Mouse (Mus musculus): ENCODE data around the gene Olfr324. TPM values are rescaled to one million over a fixed set of nuclear protein-coding genes. Genes with fewer than 3 reads are reported as not detected.

Gene Olfr324
- polyA plus RNA-seq, 1 experiment: not detected

DNA sequence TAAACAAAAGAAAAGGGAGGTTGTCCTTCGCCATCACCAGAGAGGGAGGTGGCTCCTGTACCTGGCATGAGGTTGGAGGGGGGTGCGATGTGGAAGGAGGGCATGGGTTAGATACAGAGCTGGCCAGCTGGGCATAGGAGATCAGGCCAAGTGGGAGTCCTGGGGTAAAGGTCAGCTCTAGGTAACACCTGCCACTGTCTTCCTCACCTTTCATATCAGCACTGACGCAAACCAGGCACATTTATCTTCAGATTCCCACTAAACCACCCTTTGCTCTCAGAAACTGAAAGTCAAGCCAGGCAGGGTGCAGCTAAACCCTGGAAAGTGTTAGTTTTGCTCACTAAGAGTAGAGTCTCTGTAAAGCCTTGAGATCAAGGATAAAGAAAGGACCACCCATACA lies 23.5 kb downstream of the Olfr324 start:
- Histone ChIP-seq H3K4me3 (ENCODE audit: low read depth, low read length) (no peak overlapping the region), H3K9ac (ENCODE audit: low read depth, poor library complexity, severe bottlenecking) (no peak overlapping the region), H3K9me3 (replicated peaks; ENCODE audit: control insufficient read depth, insufficient read depth, low read length, poor library complexity, severe bottlenecking) (no peaks in the 10 kb centered on the region), H3K36me3 (ENCODE audit: control insufficient read depth, insufficient read depth, low read length, poor library complexity, severe bottlenecking) (no peaks in the 10 kb centered on the region), H3K27me3 (ENCODE audit: control insufficient read depth, insufficient read depth, low read length, poor library complexity, severe bottlenecking) (no peaks in the 10 kb centered on the region; the same call in 1 of the 2 replicates), H3K4me1 (ENCODE audit: control insufficient read depth, insufficient read depth, low read length) (no peaks in the 10 kb centered on the region), H3K27ac (ENCODE audit: insufficient read depth, low read length) (no peak overlapping the region)
- TF ChIP-seq CTCF (IDR thresholded peaks at IDR 0.05; ENCODE audit: low read depth, low read length) (no peak), EP300 (IDR thresholded peaks at IDR 0.05; ENCODE audit: insufficient read depth, low read depth, low read length) (no peak), POLR2A (IDR thresholded peaks at IDR 0.05; ENCODE audit: insufficient read depth, low read length) (no peak)

DNA sequence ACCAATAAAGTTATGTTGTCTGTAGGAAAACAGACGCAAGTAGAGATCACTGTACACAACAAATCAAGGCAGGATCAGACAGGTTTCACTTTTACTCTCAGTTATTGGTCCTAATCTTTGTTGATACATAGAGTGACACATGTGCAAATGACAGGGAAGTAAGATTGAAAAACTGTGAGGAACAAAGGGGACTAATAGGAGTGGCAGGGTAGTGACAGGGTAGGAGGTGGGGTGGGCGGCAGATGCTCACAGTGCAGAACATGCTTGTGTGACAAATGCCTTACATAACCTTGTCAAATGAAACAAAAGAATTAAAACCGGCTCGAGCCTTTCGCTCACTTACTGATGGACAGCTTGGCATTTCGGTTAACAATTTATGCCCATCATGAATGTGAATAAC lies 23.9 kb downstream of the Olfr324 start:
- TF ChIP-seq CTCF (IDR thresholded peaks at IDR 0.05; ENCODE audit: low read depth, low read length) (no peak), POLR2A (IDR thresholded peaks at IDR 0.05; ENCODE audit: insufficient read depth, low read length) (no peak), EP300 (IDR thresholded peaks at IDR 0.05; ENCODE audit: insufficient read depth, low read depth, low read length) (no peak)
- Histone ChIP-seq H3K4me1 (ENCODE audit: control insufficient read depth, insufficient read depth, low read length) (no peaks in the 10 kb centered on the region), H3K27ac (ENCODE audit: insufficient read depth, low read length) (no peak overlapping the region), H3K27me3 (ENCODE audit: control insufficient read depth, insufficient read depth, low read length, poor library complexity, severe bottlenecking) (no peaks in the 10 kb centered on the region; the same call in 1 of the 2 replicates), H3K9me3 (replicated peaks; ENCODE audit: control insufficient read depth, insufficient read depth, low read length, poor library complexity, severe bottlenecking) (no peaks in the 10 kb centered on the region), H3K4me3 (ENCODE audit: low read depth, low read length) (no peak overlapping the region), H3K9ac (ENCODE audit: low read depth, poor library complexity, severe bottlenecking) (no peak overlapping the region), H3K36me3 (ENCODE audit: control insufficient read depth, insufficient read depth, low read length, poor library complexity, severe bottlenecking) (no peaks in the 10 kb centered on the region)

- Histone ChIP-seq H3K4me1 (ENCODE audit: control insufficient read depth, insufficient read depth, low read length) (no peaks in the 10 kb centered on the region), H3K9ac (ENCODE audit: low read depth, poor library complexity, severe bottlenecking) (no peak overlapping the region), H3K36me3 (ENCODE audit: control insufficient read depth, insufficient read depth, low read length, poor library complexity, severe bottlenecking) (no peaks in the 10 kb centered on the region), H3K9me3 (replicated peaks; ENCODE audit: control insufficient read depth, insufficient read depth, low read length, poor library complexity, severe bottlenecking) (no peaks in the 10 kb centered on the region), H3K4me3 (ENCODE audit: low read depth, low read length) (no peak overlapping the region), H3K27ac (ENCODE audit: insufficient read depth, low read length) (no peak overlapping the region), H3K27me3 (ENCODE audit: control insufficient read depth, insufficient read depth, low read length, poor library complexity, severe bottlenecking) (no peaks in the 10 kb centered on the region)
- TF ChIP-seq CTCF (IDR thresholded peaks at IDR 0.05; ENCODE audit: low read depth, low read length): no peak
- no peak for TF ChIP-seq EP300 (IDR thresholded peaks at IDR 0.05; ENCODE audit: insufficient read depth, low read depth, low read length)
- no peak for TF ChIP-seq POLR2A (IDR thresholded peaks at IDR 0.05; ENCODE audit: insufficient read depth, low read length)
These were observed 31.2 kb downstream of the Olfr324 start for GRCm38 (mm10) chr11:58626146-58626545.

- Histone ChIP-seq H3K27me3 (ENCODE audit: control insufficient read depth, insufficient read depth, low read length, poor library complexity, severe bottlenecking) (no peaks in the 10 kb centered on the region; the same call in 1 of the 2 replicates), H3K9me3 (replicated peaks; ENCODE audit: control insufficient read depth, insufficient read depth, low read length, poor library complexity, severe bottlenecking) (no peaks in the 10 kb centered on the region), H3K4me1 (ENCODE audit: control insufficient read depth, insufficient read depth, low read length) (no peaks in the 10 kb centered on the region), H3K36me3 (ENCODE audit: control insufficient read depth, insufficient read depth, low read length, poor library complexity, severe bottlenecking) (no peaks in the 10 kb centered on the region), H3K9ac (ENCODE audit: low read depth, poor library complexity, severe bottlenecking) (no peak within 1 kb of the TSS), H3K27ac (ENCODE audit: insufficient read depth, low read length) (no peak within 1 kb of the TSS), H3K4me3 (ENCODE audit: low read depth, low read length) (no peak within 1 kb of the TSS)
- TF ChIP-seq POLR2A (IDR thresholded peaks at IDR 0.05; ENCODE audit: insufficient read depth, low read length): no peak
- TF ChIP-seq CTCF (IDR thresholded peaks at IDR 0.05; ENCODE audit: low read depth, low read length): no peak
- no peak for TF ChIP-seq EP300 (IDR thresholded peaks at IDR 0.05; ENCODE audit: insufficient read depth, low read depth, low read length)
These were observed 35.5 kb downstream of the Olfr324 start, which contains the start of gene Olfr323 for GRCm38 (mm10) chr11:58630401-58630800. Olfr323 (minus strand) TSS chr11:58630501.

DNA sequence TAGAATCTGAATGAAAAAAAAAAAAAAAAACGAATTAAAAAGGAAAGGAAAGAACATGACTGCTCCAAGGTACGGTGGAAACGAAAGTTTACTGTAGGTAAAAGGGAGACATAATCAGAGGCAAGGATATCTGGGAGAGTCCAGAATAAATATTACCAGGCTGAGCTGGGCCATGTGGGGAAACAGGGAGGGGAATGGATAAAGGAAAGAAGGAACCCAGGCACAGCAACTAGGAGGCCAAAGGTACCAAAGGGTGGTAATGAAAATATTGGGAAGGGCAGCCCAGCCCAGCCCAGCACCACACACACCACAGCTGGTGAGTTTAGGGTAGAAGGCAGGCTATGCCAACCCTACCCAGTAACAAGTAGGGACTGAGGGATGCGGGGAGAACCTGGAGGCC lies 40.0 kb downstream of the Olfr324 start:
- Histone ChIP-seq H3K9me3 (replicated peaks; ENCODE audit: control insufficient read depth, insufficient read depth, low read length, poor library complexity, severe bottlenecking) (no peaks in the 10 kb centered on the region), H3K9ac (ENCODE audit: low read depth, poor library complexity, severe bottlenecking) (no peak overlapping the region), H3K27ac (ENCODE audit: insufficient read depth, low read length) (no peak overlapping the region), H3K4me1 (ENCODE audit: control insufficient read depth, insufficient read depth, low read length) (no peaks in the 10 kb centered on the region), H3K4me3 (ENCODE audit: low read depth, low read length) (no peak overlapping the region), H3K36me3 (ENCODE audit: control insufficient read depth, insufficient read depth, low read length, poor library complexity, severe bottlenecking) (no peaks in the 10 kb centered on the region), H3K27me3 (ENCODE audit: control insufficient read depth, insufficient read depth, low read length, poor library complexity, severe bottlenecking) (peaks cover 1% of the 10 kb centered on the region)
- no peak for TF ChIP-seq POLR2A (IDR thresholded peaks at IDR 0.05; ENCODE audit: insufficient read depth, low read length)
- no peak for TF ChIP-seq CTCF (IDR thresholded peaks at IDR 0.05; ENCODE audit: low read depth, low read length)
- no peak for TF ChIP-seq EP300 (IDR thresholded peaks at IDR 0.05; ENCODE audit: insufficient read depth, low read depth, low read length)

DNA sequence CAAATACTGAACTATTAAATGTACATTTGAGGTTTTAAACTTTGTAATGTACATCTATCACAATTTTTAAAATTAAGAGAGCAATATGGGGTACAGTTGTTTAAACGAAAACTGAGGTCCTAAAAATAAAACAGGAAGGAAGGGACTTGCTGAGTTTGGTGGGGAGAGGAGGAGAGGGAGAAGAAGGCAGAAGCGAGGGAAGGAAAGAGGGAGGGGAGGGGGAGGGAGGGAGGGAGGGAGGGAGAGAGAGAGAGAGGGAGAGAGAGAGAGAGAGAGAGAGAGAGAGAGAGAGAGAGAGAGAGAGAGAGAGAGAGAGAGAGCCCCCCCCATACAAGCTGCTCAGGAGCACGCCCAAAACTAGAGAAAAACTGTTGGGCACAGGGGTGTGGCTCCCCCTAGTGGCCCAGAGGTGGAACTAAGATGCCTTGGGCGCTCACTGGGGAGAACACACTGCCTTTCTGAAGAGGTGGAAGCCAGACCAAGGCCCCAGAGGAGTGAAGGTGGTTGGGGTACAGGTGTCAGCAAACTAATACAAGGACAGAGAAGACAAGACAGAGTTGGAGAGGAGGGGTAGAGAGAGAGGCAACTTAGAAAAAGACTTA lies 41.6 kb downstream of the Olfr324 start:
- H3K9ac ChIP-seq (ENCODE audit: low read depth, poor library complexity, severe bottlenecking): no peak overlapping the region
- peaks cover 2% of the 10 kb centered on the region for H3K27me3 ChIP-seq (ENCODE audit: control insufficient read depth, insufficient read depth, low read length, poor library complexity, severe bottlenecking)
- no peaks in the 10 kb centered on the region for H3K36me3 ChIP-seq (ENCODE audit: control insufficient read depth, insufficient read depth, low read length, poor library complexity, severe bottlenecking)
- H3K4me3 ChIP-seq (ENCODE audit: low read depth, low read length): no peak overlapping the region
- no peaks in the 10 kb centered on the region for H3K4me1 ChIP-seq (ENCODE audit: control insufficient read depth, insufficient read depth, low read length)
- H3K9me3 ChIP-seq (replicated peaks; ENCODE audit: control insufficient read depth, insufficient read depth, low read length, poor library complexity, severe bottlenecking): no peaks in the 10 kb centered on the region
- no peak overlapping the region for H3K27ac ChIP-seq (ENCODE audit: insufficient read depth, low read length)
- TF ChIP-seq POLR2A (IDR thresholded peaks at IDR 0.05; ENCODE audit: insufficient read depth, low read length) (no peak), CTCF (IDR thresholded peaks at IDR 0.05; ENCODE audit: low read depth, low read length) (peak; percentile 78), EP300 (IDR thresholded peaks at IDR 0.05; ENCODE audit: insufficient read depth, low read depth, low read length) (no peak)
